Mouse (Mus musculus) gastrocnemius, postnatal 14 days (tissue): ENCODE data around the gene Batf2. TPM values are rescaled to one million over a fixed set of nuclear protein-coding genes. Genes with fewer than 3 reads are reported as not detected.

Experiments
- DNase-seq: peaks from one replicate; pipeline ENCODE4 v3.0.0; 2021; ENCODE audit warnings: mixed read lengths
- intact Hi-C: fragments of 180-260 bp; cut with DNase I; formaldehyde crosslinking; loops from one replicate; pipeline ENCODE4 v1.15.1; 2025; ENCODE audit warnings: low total_unique reads
- total RNA-seq, 2 experiments: library from RNA; stranded (reverse); gene quantifications; 2 replicates each; pipeline ENCODE4 v1.2.3; 2021

Gene Batf2
- total RNA-seq, 2 experiments from 2014 or later = 0.20 TPM; not detected in 1

- intact Hi-C loops = no loop called here
These were observed 63.5 kb downstream of the Batf2 start for GRCm38 (mm10) chr19:6204265-6204664.

GRCm38 (mm10) chr19:6206716-6207115 lies 65.9 kb downstream of the Batf2 start:
- no peak for DNase-seq

More at GRCm38 (mm10) chr19:6204265-6204664, 63.5 kb downstream of the Batf2 start:
- DNase-seq = no peak

GRCm38 (mm10) chr19:6216046-6216705 lies 75.4 kb downstream of the Batf2 start:
- no peak for DNase-seq
- intact Hi-C loops = no loop called here

More at GRCm38 (mm10) chr19:6206716-6207115, 65.9 kb downstream of the Batf2 start:
- intact Hi-C loops = no loop called here

GRCm38 (mm10) chr19:6218606-6219005 lies 77.8 kb downstream of the Batf2 start:
- intact Hi-C loops = no loop called here
- DNase-seq = no peak

Other genes with a start within 250 kb of the Batf2 start
- under 1 TPM; 0.42 to 0.66 TPM for gene Tigd3, start 246.8 kb upstream of the Batf2 start, total RNA-seq
- gene Dpf2, start 228.0 kb upstream of the Batf2 start, total RNA-seq = 10 to 100 TPM; 71.9 to 78.2 TPM
- gene Cdc42ep2, start 216.2 kb upstream of the Batf2 start, total RNA-seq = 10 to 100 TPM; 14.4 to 18.3 TPM
- 10 to 100 TPM; 10.9 to 13.2 TPM for gene Pola2, start 176.8 kb upstream of the Batf2 start, total RNA-seq
- not detected for gene Slc22a20, start 154.8 kb upstream of the Batf2 start, total RNA-seq
- 10 to 100 TPM; 77.0 to 81.1 TPM for gene Capn1, start 125.1 kb upstream of the Batf2 start, total RNA-seq
- 10 to 100 TPM; 13.5 to 15.9 TPM for gene Syvn1, start 94.4 kb upstream of the Batf2 start, total RNA-seq
- 10 to 100 TPM; 29.1 to 30.6 TPM for gene Mrpl49, start 83.2 kb upstream of the Batf2 start, total RNA-seq
- gene Fau, start 83.1 kb upstream of the Batf2 start, total RNA-seq = 100 to 1,000 TPM; 481 to 546 TPM
- gene Znhit2, start 79.8 kb upstream of the Batf2 start, total RNA-seq = 1 to 10 TPM; 9.2 to 9.9 TPM
- gene Tm7sf2, start 72.6 kb upstream of the Batf2 start, total RNA-seq = 1 to 10 TPM; 3.7 to 4.5 TPM
- gene Vps51, start 63.8 kb upstream of the Batf2 start, total RNA-seq = 10 to 100 TPM; 20.4 to 24.0 TPM
- not detected for gene Tmem262, start 61.0 kb upstream of the Batf2 start, total RNA-seq
- gene Gm28374, start 58.7 kb upstream of the Batf2 start, total RNA-seq = not detected
- 10 to 100 TPM; 11.9 to 14.6 TPM for gene Zfpl1, start 56.0 kb upstream of the Batf2 start, total RNA-seq
- gene Cdca5, start 56.0 kb upstream of the Batf2 start, total RNA-seq = 1 to 10 TPM in 1 of 2 experiments, under 1 TPM in 1; 0.84 to 1.3 TPM
- not detected for gene AC131692.1, start 46.6 kb upstream of the Batf2 start, total RNA-seq
- gene Naaladl1, start 35.2 kb upstream of the Batf2 start, total RNA-seq = not detected
- gene Sac3d1, start 22.3 kb upstream of the Batf2 start, total RNA-seq = 10 to 100 TPM in 1 of 2 experiments, 1 to 10 TPM in 1; 8.8 to 14.4 TPM
- gene Snx15, start 12.7 kb upstream of the Batf2 start, total RNA-seq = 10 to 100 TPM in 1 of 2 experiments, 1 to 10 TPM in 1; 8.2 to 11.9 TPM
- gene Arl2, start 565 bp downstream of the Batf2 start, total RNA-seq = 10 to 100 TPM; 53.4 to 55.4 TPM
- gene Majin, start 43.4 kb downstream of the Batf2 start, total RNA-seq = not detected
- gene Gpha2, start 85.4 kb downstream of the Batf2 start, total RNA-seq = not detected
- gene Ppp2r5b, start 94.9 kb downstream of the Batf2 start, total RNA-seq = 10 to 100 TPM; 22.4 to 24.7 TPM
- 10 to 100 TPM; 12.7 to 14.6 TPM for gene Atg2a, start 100.7 kb downstream of the Batf2 start, total RNA-seq
- gene Ehd1, start 135.7 kb downstream of the Batf2 start, total RNA-seq = 10 to 100 TPM; 40.5 to 50.8 TPM
- gene Cdc42bpg, start 165.5 kb downstream of the Batf2 start, total RNA-seq = 1 to 10 TPM; 3.4 to 3.9 TPM
- gene Men1, start 194.0 kb downstream of the Batf2 start, total RNA-seq = 10 to 100 TPM; 10.1 to 11.4 TPM
- 10 to 100 TPM in 1 of 2 experiments, 1 to 10 TPM in 1; 9.5 to 14.4 TPM for gene Map4k2, start 200.2 kb downstream of the Batf2 start, total RNA-seq
- gene Sf1, start 222.7 kb downstream of the Batf2 start, total RNA-seq = 10 to 100 TPM; 75.1 to 80.9 TPM
- gene Pygm, start 243.4 kb downstream of the Batf2 start, total RNA-seq = 1,000 to 10,000 TPM; 4,021 to 4,833 TPM